Mouse (Mus musculus) spleen, adult 12 weeks (tissue): ENCODE data around the gene Rnf115.

Source experiments
- DNase-seq: peaks from one replicate; pipeline ENCODE4 v3.0.0; 2022; ENCODE audit warnings: low spot score

Rnf115 gene

GRCm38 (mm10) chr3:96834587-96835348, 107.3 kb downstream of the Rnf115 start:
- DNase-seq, result no peak

GRCm38 (mm10) chr3:96836414-96836813, 109.0 kb downstream of the Rnf115 start:
- no peak for DNase-seq

- DNase-seq, result no peak
These were observed 111.7 kb downstream of the Rnf115 start for GRCm38 (mm10) chr3:96838996-96839645.
